Mouse (Mus musculus): ENCODE results near the gene Grin3b. TPM values are rescaled to one million over a fixed set of nuclear protein-coding genes. Genes with fewer than 3 reads are reported as not detected.

Grin3b gene
- total RNA-seq (2023): 0.16 and 0.19 TPM in 2 replicates

GRCm38 (mm10) chr10:79970415-79971182, at the start of gene Grin3b:
TSS of gene Grin3b (plus strand) at chr10:79970715.

GRCm38 (mm10) chr10:79920958-79921535, 49.5 kb upstream of the Grin3b start, which contains the start of gene R3hdm4:
TSS of gene R3hdm4 (minus strand) at chr10:79921208.

GRCm38 (mm10) chr10:79926491-79927323, 43.8 kb upstream of the Grin3b start, which contains the start of gene Arid3a:
TSS of gene Arid3a (plus strand) at chr10:79927043.

GRCm38 (mm10) chr10:79959847-79960601, 10.5 kb upstream of the Grin3b start, which contains the start of gene Wdr18:
TSS of gene Wdr18 (plus strand) at chr10:79960152.

GRCm38 (mm10) chr10:79984195-79984816, 13.8 kb downstream of the Grin3b start, which contains the start of gene Tmem259:
TSS of gene Tmem259 (minus strand) at chr10:79984330.

GRCm38 (mm10) chr10:79988506-79989271, 18.2 kb downstream of the Grin3b start, which contains the start of gene Cnn2:
TSS of gene Cnn2 (plus strand) at chr10:79988584.

GRCm38 (mm10) chr10:79996272-79997033, 25.9 kb downstream of the Grin3b start, which contains the start of gene Abca7:
TSS of gene Abca7 (plus strand) at chr10:79996494.

GRCm38 (mm10) chr10:80016511-80016910, 46.0 kb downstream of the Grin3b start, which contains the start of gene Arhgap45:
TSS of gene Arhgap45 (plus strand) at chr10:80016653.

Other genes starting within 250 kb of the Grin3b start
- 10.1 and 11.3 TPM in 2 replicates for gene Polrmt, start 224.1 kb upstream of the Grin3b start, total RNA-seq (2023)
- gene Fgf22, start 215.6 kb upstream of the Grin3b start, total RNA-seq (2023): not detected in 2 replicates
- gene Rnf126, start 203.8 kb upstream of the Grin3b start, total RNA-seq (2023): 18.7 and 24.0 TPM in 2 replicates
- 3.4 and 5.5 TPM in 2 replicates for gene Fstl3, start 193.4 kb upstream of the Grin3b start, total RNA-seq (2023)
- gene Prss57, start 179.8 kb upstream of the Grin3b start, total RNA-seq (2023): 15.8 and 16.6 TPM in 2 replicates
- 104 and 146 TPM in 2 replicates for gene Palm, start 177.1 kb upstream of the Grin3b start, total RNA-seq (2023)
- gene Misp, start 149.7 kb upstream of the Grin3b start, total RNA-seq (2023): 0.60 and 1.1 TPM in 2 replicates
- gene Ptbp1, start 116.3 kb upstream of the Grin3b start, total RNA-seq (2023): 224 and 230 TPM in 2 replicates
- 374 and 461 TPM in 2 replicates for gene Prtn3, start 96.2 kb upstream of the Grin3b start, total RNA-seq (2023)
- gene Plppr3, start 96.1 kb upstream of the Grin3b start, total RNA-seq (2023): 21.5 and 22.3 TPM in 2 replicates
- 409 and 433 TPM in 2 replicates for gene Elane, start 84.5 kb upstream of the Grin3b start, total RNA-seq (2023)
- not detected in 2 replicates for gene Cfd, start 79.9 kb upstream of the Grin3b start, total RNA-seq (2023)
- 38.8 and 45.7 TPM in 2 replicates for gene Med16, start 61.8 kb upstream of the Grin3b start, total RNA-seq (2023)
- not detected in 2 replicates for gene Gm26602, start 59.9 kb upstream of the Grin3b start, total RNA-seq (2023)
- gene Kiss1r, start 53.7 kb upstream of the Grin3b start, total RNA-seq (2023): 5.0 and 5.7 TPM in 2 replicates
- 563 and 732 TPM in 2 replicates for gene R3hdm4, start 49.5 kb upstream of the Grin3b start, total RNA-seq (2023)
- 203 and 226 TPM in 2 replicates for gene Arid3a, start 43.7 kb upstream of the Grin3b start, total RNA-seq (2023)
- 13.5 and 19.5 TPM in 2 replicates for gene Wdr18, start 10.6 kb upstream of the Grin3b start, total RNA-seq (2023)
- 65.1 and 75.1 TPM in 2 replicates for gene Tmem259, start 13.6 kb downstream of the Grin3b start, total RNA-seq (2023)
- 381 and 568 TPM in 2 replicates for gene Cnn2, start 17.9 kb downstream of the Grin3b start, total RNA-seq (2023)
- 105 and 153 TPM in 2 replicates for gene Abca7, start 25.8 kb downstream of the Grin3b start, total RNA-seq (2023)
- gene Arhgap45, start 45.9 kb downstream of the Grin3b start, total RNA-seq (2023): 445 and 546 TPM in 2 replicates
- 31.6 and 36.0 TPM in 2 replicates for gene Polr2e, start 69.1 kb downstream of the Grin3b start, total RNA-seq (2023)
- 228 and 229 TPM in 2 replicates for gene Gpx4, start 76.5 kb downstream of the Grin3b start, total RNA-seq (2023)
- 164 and 210 TPM in 2 replicates for gene Sbno2, start 134.9 kb downstream of the Grin3b start, total RNA-seq (2023)
- gene Stk11, start 145.1 kb downstream of the Grin3b start, total RNA-seq (2023): 193 and 249 TPM in 2 replicates
- gene Atp5d, start 167.9 kb downstream of the Grin3b start, total RNA-seq (2023): 81.5 and 92.7 TPM in 2 replicates
- 0.61 and 1.3 TPM in 2 replicates for gene Cbarp, start 170.1 kb downstream of the Grin3b start, total RNA-seq (2023)
- 220 and 226 TPM in 2 replicates for gene Midn, start 177.6 kb downstream of the Grin3b start, total RNA-seq (2023)
- 41.2 and 65.3 TPM in 2 replicates for gene Cirbp, start 195.3 kb downstream of the Grin3b start, total RNA-seq (2023)
- gene 1600002K03Rik, start 202.2 kb downstream of the Grin3b start, total RNA-seq (2023): 1.8 and 2.7 TPM in 2 replicates
- gene Efna2, start 208.8 kb downstream of the Grin3b start, total RNA-seq (2023): not detected in 2 replicates

All from neutrophil, adult 65 days (primary cell).